Mouse (Mus musculus) liver, embryonic 11.5 days (tissue): ENCODE data around the gene E030030I06Rik. TPM values are rescaled to one million over a fixed set of nuclear protein-coding genes. Genes with fewer than 3 reads are reported as not detected.
A peak's percentile ranks its signal among the peaks of the same experiment; 100 is the strongest.
"Not testable (repeated sequence)": the region's sequence is repeated elsewhere in the genome, so short reads cannot be mapped to it uniquely, and the experiment has no call there.

Source experiments
- ATAC-seq: fragments of 200-750 bp; cut with Nextera tagmentation; replicated peaks from 2 replicates; pipeline ENCODE4 v1.8.0; 2017; ENCODE audit warnings: moderate number of reproducible peaks, mild to moderate bottlenecking, moderate TSS enrichment, moderate library complexity; ENCODE audit not compliant: low FRiP score
- DNase-seq: peaks from one replicate; pipeline ENCODE4 v3.0.0-alpha.2; 2017; ENCODE audit warnings: low spot score
- H3K27ac ChIP-seq: fragments of 300-500 bp; sonication (generic); 2 replicates; pipeline ENCODE4 v1.5.1; 2014; ENCODE audit warnings: mild to moderate bottlenecking, low read depth, low read length, control low read depth
- H3K27me3 ChIP-seq: fragments of 300-500 bp; sonication (generic); replicated peaks from 2 replicates; pipeline ENCODE4 v1.6.1; 2014; ENCODE audit warnings: low read length, mixed read lengths; ENCODE audit not compliant: control insufficient read depth, insufficient read depth
- H3K36me3 ChIP-seq: fragments of 300-500 bp; sonication (generic); 2 replicates; pipeline ENCODE4 v1.6.1; 2014; ENCODE audit warnings: mild to moderate bottlenecking, low read length, moderate library complexity, mixed read lengths; ENCODE audit not compliant: control insufficient read depth, insufficient read depth
- H3K4me1 ChIP-seq: fragments of 300-500 bp; sonication (generic); replicated peaks from 2 replicates; pipeline ENCODE4 v1.6.1; 2014; ENCODE audit warnings: low read length, mixed read lengths; ENCODE audit not compliant: control insufficient read depth, insufficient read depth
- H3K4me2 ChIP-seq: fragments of 300-500 bp; sonication (generic); 2 replicates; pipeline ENCODE4 v1.6.1; 2014; ENCODE audit warnings: mild to moderate bottlenecking, control low read depth, moderate library complexity
- H3K4me3 ChIP-seq: fragments of 300-500 bp; sonication (generic); 2 replicates; pipeline ENCODE4 v1.5.1; 2014; ENCODE audit warnings: low read depth, low read length, control low read depth
- H3K9ac ChIP-seq: fragments of 300-500 bp; sonication (generic); 2 replicates; pipeline ENCODE4 v1.6.1; 2014; ENCODE audit warnings: low read depth, low read length, control low read depth
- H3K9me3 ChIP-seq: fragments of 300-500 bp; sonication (generic); 2 replicates; pipeline ENCODE4 v1.6.1; 2016; ENCODE audit warnings: low read length, inconsistent platforms, mixed read lengths; ENCODE audit not compliant: control insufficient read depth
- WGBS: fragments of 180-500 bp; shearing (Covaris S2); extraction: QIAGEN DNeasy Blood & Tissue Kit; methylation state at CpG from one replicate; pipeline ENCODE4 v1.1.7; 2014; 5-methylcytosine and 5-hydroxymethylcytosine counted together
- polyA plus RNA-seq: library from polyadenylated mRNA; unstranded; fragments of >200 nt; fragmentation: Nextera tagmentation; extraction: Ambion mirVana; gene quantifications from 2 replicates; pipeline ENCODE4 v1.2.1, GENCODE M21; 2014

The E030030I06Rik gene
- polyA plus RNA-seq, 1 experiment from 2014 or later = 8.2 TPM

DNA sequence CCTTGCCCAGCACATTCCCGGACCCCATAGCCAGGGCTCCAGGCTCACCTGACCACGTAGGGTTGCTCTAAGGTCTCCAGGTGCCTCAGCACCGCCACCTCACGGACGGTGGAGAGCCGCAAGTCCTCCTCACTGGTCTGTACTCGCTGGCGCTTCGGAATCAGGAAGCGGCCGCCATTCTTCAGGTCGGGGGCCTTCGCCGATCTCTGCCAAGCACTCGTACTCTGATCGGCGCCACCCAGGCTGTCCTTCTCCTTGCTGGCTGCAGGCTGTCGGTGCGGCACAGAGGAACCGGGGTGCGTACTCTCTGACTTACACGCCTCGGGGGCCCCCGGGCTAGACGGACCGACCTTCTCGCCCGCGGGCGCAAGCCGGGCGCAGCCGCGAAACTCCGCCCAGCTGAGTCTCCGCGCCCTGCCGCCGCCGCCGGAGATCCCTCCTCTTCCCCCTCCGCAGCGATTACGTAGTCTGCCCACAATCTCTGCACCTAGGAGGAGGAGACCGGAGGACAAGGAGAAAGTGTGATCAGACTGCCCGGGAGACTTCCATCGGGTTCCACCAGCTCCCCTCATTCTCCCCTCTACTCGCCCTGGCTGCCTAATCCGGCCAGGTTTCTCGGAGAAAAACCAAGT is 513 bp downstream of the E030030I06Rik start:
- Histone ChIP-seq H3K36me3 (no peaks in the 10 kb centered on the region), H3K4me1 (no peaks in the 10 kb centered on the region), H3K27me3 (peaks cover 39% of the 10 kb centered on the region), H3K4me3 (peak overlapping the region; percentile 55), H3K9me3 (no peaks in the 10 kb centered on the region), H3K9ac (peak overlapping the region; percentile 35), H3K4me2 (peak overlapping the region; percentile 96), H3K27ac (no peak overlapping the region)
- under 1% methylated on average over 44 of the region's 50 CpGs for WGBS
- peak; percentile 81 for DNase-seq
- ATAC-seq = peak; percentile 87

DNA sequence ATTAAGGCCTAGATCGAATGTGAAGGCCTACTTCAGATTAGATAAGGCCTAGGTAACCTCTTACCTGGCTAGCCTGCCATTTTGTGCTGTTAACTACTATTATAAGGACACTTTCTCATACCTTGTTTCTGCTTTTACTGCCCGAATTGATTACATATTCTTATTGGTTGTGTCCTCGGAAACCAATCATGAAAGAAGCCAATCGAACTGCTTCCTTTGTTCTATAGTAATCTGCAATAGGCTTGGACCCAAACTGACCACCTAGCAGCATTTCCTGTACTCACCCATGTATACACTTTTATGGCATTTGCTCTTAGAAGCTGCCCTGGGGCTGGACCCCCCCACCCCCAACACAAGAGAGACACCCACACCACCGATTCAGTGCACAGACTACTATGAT is 6.1 kb downstream of the E030030I06Rik start:
- no peak for DNase-seq
- no peaks in the 10 kb centered on the region for H3K9me3 ChIP-seq
- no peaks in the 10 kb centered on the region for H3K4me1 ChIP-seq
- H3K4me3 ChIP-seq = no peak overlapping the region
- H3K4me2 ChIP-seq = no peak overlapping the region
- WGBS = 75% methylated on average over 5 of the region's 5 CpGs
- H3K27ac ChIP-seq = no peak overlapping the region
- no peak overlapping the region for H3K9ac ChIP-seq
- H3K36me3 ChIP-seq = no peaks in the 10 kb centered on the region
- no peak for ATAC-seq
- no peaks in the 10 kb centered on the region for H3K27me3 ChIP-seq

DNA sequence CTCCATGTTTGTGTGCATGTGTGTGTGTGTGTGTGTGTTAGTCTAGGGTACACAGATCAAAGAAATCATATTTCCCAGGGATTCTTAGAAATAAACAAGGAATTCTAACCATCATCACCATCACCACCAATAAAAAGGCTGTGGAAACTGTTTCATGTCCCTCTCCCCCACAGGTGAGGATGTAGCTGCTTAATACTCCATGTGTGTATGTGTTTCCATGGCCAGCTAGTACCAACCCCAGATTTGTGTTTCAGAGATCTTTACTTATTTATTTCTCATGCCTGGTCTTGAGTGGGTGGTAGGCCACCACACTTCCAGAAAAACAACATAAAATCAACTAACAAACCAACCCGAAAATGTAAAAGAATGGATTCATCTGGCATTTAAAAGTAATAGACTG is 6.9 kb downstream of the E030030I06Rik start:
- not testable (repeated sequence) for H3K4me3 ChIP-seq, H3K27ac ChIP-seq, H3K4me2 ChIP-seq, H3K9ac ChIP-seq, H3K4me1 ChIP-seq, H3K36me3 ChIP-seq, ATAC-seq, H3K9me3 ChIP-seq, H3K27me3 ChIP-seq
- WGBS = 80% methylated on average over 1 of the region's 1 CpGs
- peak; percentile 87 for DNase-seq

DNA sequence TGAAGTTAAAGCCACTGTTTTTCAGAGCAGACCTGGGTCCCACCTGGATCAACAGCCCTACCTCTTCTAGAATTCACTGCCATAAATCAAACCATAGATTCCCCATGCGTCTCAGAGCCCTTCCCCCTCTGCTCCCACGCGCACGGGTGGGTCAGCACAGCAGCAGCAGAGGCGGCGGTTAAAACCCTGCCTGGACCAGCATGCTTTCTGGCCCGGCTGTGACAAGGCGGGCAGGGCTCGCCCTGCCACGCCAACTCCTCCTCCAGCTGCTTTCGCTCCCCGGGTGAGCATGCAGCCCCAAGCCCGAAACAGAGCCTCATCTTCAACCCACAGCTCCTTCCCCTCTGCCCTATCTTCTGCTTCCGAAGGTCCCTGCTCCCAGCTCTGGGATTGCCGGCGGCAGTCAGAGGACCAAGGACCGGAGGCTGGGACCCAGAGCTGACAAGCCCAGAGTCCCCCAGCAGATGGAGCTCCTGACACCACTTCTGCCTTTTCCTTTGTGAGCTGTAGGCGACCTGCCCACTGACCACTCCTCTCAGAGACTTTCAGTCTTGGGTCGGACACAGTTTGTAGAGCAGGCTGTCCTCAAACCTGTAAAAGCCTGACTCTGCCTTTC is 8.3 kb downstream of the E030030I06Rik start:
- Histone ChIP-seq H3K4me3 (0 out of 2 replicates have a peak overlapping the region, but pooled peaks have one; percentile 20), H3K9ac (no peak overlapping the region; the same call in 1 of the 2 replicates), H3K27ac (no peak overlapping the region), H3K4me2 (peak overlapping the region; percentile 57), H3K27me3 (no peaks in the 10 kb centered on the region), H3K36me3 (no peaks in the 10 kb centered on the region), H3K4me1 (no peaks in the 10 kb centered on the region), H3K9me3 (no peaks in the 10 kb centered on the region)
- DNase-seq (peak; percentile 76), ATAC-seq (no peak)
- WGBS = 3% methylated on average over 19 of the region's 19 CpGs

DNA sequence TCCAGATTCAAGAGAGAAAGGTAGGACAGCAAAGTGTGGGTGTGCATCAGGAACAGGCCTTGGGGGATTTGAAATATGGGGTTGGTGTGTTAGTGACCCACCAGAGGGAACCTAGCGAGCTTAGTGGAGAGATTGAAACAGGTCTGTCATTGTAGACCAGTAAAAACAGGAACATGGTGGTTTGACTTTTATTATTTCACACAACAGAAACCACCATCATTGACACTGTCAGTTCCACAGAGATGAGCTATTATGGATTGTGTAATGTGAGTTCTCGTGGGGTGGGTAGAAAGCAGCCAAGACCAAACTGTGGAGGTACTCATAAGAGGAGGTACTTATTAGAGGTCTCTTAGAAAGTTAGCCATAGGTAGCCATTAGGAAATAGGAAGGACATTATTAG is 74.5 kb downstream of the E030030I06Rik start:
- Histone ChIP-seq H3K36me3 (no peaks in the 10 kb centered on the region), H3K4me3 (no peak overlapping the region), H3K4me2 (no peak overlapping the region), H3K27me3 (no peaks in the 10 kb centered on the region), H3K4me1 (no peaks in the 10 kb centered on the region), H3K9ac (no peak overlapping the region), H3K27ac (no peak overlapping the region), H3K9me3 (no peaks in the 10 kb centered on the region)
- ATAC-seq (no peak), DNase-seq (no peak)
- 64% methylated on average over 2 of the region's 2 CpGs for WGBS

DNA sequence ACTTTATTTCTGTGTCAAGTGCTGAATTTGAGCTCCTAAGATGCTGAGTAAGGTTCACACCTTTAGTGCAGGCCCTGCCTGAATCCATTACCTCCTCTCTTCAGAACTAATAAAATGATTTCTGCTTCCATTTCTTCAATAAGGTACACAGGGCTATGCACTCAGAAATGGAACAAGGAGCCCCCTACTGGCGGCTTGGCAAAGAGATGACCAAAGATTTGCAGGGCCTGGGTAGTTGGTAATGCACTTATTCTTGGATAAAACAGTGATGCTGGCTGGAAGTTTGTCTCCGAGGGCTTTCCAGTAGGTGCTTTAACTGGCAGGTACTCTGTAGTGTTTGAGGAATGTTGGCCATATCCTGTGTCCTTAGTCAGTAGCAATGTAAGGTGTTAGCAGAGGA is 76.3 kb downstream of the E030030I06Rik start:
- no peak for ATAC-seq
- 50% methylated on average over 2 of the region's 2 CpGs for WGBS
- Histone ChIP-seq H3K9ac (no peak overlapping the region), H3K4me3 (no peak overlapping the region), H3K4me1 (no peaks in the 10 kb centered on the region), H3K27me3 (no peaks in the 10 kb centered on the region), H3K4me2 (no peak overlapping the region), H3K36me3 (no peaks in the 10 kb centered on the region), H3K27ac (no peak overlapping the region), H3K9me3 (no peaks in the 10 kb centered on the region)
- no peak for DNase-seq

DNA sequence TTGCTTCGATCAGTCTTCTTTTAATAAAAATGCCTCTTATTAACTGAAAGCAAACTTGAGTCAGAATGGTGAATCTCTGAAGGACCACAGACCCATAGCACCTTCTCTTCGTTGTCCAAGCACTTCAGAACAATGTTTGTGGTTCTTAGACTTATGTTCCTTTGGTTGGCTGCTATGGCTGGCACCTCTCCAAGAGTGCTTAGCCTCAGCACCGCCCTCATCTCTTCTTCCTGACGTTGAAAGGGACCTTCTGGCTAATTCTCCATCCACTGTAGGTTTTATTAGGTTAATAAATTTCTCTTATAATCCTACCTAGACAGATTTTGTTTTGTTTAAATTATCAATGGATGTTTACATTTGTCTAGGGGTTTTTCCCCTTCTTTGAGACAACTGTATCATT is 78.5 kb downstream of the E030030I06Rik start:
- no peak for DNase-seq
- no peak overlapping the region for H3K9ac ChIP-seq
- 59% methylated on average over 4 of the region's 4 CpGs for whole genome bisulfite sequencing

DNA sequence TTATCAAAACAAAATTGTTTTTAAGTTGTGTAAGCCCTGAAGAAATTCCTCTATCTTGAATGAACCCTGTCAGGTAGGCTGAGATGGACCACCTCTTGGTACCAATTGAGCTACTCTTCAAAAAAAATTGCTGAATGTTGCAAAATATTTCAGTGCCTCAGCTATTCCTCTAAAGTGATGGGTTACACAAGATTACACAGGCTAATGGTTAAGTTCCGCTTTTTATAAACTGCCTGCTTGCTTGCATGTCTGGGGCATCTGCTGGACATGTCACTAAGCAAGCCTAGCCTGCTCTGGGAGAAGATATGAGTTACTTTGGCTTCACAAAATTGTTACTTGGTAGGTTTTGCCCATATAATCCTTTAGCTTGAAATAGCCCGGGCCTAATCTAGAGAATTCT is 78.9 kb downstream of the E030030I06Rik start:
- Histone ChIP-seq H3K9me3 (no peaks in the 10 kb centered on the region), H3K4me3 (no peak overlapping the region), H3K4me1 (no peaks in the 10 kb centered on the region), H3K27me3 (no peaks in the 10 kb centered on the region), H3K27ac (no peak overlapping the region), H3K9ac (no peak overlapping the region), H3K4me2 (no peak overlapping the region), H3K36me3 (no peaks in the 10 kb centered on the region)
- ATAC-seq (no peak), DNase-seq (no peak)
- WGBS = 83% methylated on average over 2 of the region's 2 CpGs

More for the DNA sequence above, 78.5 kb downstream of the E030030I06Rik start:
- H3K4me3 ChIP-seq = no peak overlapping the region
- H3K27me3 ChIP-seq = no peaks in the 10 kb centered on the region
- no peaks in the 10 kb centered on the region for H3K36me3 ChIP-seq
- no peaks in the 10 kb centered on the region for H3K9me3 ChIP-seq
- ATAC-seq = no peak
- H3K27ac ChIP-seq = no peak overlapping the region
- no peaks in the 10 kb centered on the region for H3K4me1 ChIP-seq
- H3K4me2 ChIP-seq = no peak overlapping the region

DNA sequence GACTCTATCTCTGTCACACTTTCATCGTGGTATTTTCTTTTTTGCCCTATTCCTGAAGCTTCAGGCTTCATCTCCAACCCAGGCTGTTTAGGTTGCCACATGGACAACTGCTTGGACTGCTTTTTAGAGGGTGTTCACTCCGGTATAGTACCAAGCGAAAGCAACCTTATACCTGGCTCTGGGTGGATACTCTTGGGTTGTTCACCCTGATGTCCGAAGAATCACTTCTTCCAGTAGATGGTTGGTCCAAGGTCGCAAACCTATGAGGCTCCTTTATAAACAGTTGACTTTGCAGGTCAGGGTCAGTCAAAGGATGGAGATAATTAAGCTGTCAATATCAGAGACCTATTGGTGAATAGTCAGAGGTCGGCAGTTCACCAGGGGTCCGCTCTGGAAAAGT is 81.1 kb downstream of the E030030I06Rik start, which contains the start of gene 4930444G20Rik:
TSS of gene 4930444G20Rik (minus strand) at position 101 of the 400 bp plus-strand sequence.
- H3K36me3 ChIP-seq, ATAC-seq, H3K4me3 ChIP-seq, H3K9me3 ChIP-seq, H3K4me2 ChIP-seq, H3K9ac ChIP-seq, H3K4me1 ChIP-seq, H3K27me3 ChIP-seq, H3K27ac ChIP-seq, DNase-seq: not testable (repeated sequence)
- WGBS = 86% methylated on average over 7 of the region's 7 CpGs
